Mouse (Mus musculus) embryo, embryonic 11 days (tissue): ENCODE results near the gene Syndig1.
A peak's percentile ranks its signal among the peaks of the same experiment; 100 is the strongest.

Experiments
- DNase-seq: peaks from one replicate; pipeline ENCODE4 v3.0.0-alpha.2; 2015

Gene Syndig1

GRCm38 (mm10) chr2:149877954-149878353, 48.9 kb downstream of the Syndig1 start:
- no peak for DNase-seq

- DNase-seq: no peak
Measured at GRCm38 (mm10) chr2:149887634-149888033, 58.6 kb downstream of the Syndig1 start.

DNA sequence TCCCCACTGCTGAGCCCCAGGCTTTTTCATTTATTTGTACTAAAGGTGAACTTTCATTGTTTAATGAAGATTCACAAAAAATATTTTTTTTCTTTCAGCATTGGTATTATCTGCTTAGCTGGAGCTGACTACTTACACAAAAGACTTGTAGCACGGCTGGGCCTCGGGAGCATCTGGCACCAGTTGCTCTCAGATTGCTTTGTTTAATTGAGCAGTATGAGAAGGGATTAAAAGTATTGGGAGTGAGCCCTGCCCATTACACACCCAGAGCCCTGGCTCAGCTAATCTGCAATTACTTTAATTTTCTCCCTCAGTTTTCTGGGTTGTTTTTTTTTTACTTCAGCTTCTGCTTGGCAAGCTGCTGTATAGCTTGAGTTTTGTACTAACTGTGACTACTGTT, 62.6 kb downstream of the Syndig1 start:
- DNase-seq: no peak

DNA sequence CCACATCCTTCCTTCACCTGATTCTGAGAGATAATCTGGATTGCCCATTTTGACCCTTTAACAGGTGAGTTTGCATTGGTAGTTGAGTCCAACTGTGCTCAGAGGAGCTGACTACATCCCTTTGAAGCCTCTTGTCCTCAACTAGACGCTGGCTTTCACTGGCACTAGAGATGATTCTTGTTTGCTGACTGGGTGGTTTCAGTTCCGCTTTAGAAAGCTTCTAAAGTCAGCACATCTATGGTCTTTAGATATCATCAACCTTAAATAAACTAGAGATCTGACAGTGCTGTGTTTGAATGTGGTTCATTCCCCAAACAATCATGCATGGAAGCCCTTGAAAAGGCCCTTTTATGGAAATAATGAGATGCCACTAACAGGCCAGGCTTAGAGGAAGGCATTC, 67.3 kb downstream of the Syndig1 start:
- DNase-seq: no peak

DNA sequence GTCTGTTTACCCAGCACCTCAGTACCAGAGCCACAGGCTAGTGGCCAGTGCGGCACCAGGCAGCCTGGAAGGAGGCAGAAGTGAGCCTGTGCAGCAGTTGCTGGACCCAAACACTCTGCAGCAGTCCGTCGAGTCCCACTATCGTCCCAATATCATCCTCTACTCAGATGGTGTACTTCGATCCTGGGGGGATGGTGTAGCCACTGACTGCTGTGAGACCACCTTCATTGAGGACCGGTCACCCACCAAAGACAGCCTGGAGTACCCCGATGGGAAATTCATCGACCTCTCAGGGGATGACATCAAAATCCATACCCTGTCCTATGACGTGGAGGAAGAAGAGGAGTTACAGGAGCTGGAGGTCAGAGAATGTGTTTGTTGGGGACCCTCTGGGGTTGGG, 70.6 kb downstream of the Syndig1 start:
- DNase-seq: no peak

GRCm38 (mm10) chr2:149900606-149901005, 71.6 kb downstream of the Syndig1 start:
- no peak for DNase-seq

DNA sequence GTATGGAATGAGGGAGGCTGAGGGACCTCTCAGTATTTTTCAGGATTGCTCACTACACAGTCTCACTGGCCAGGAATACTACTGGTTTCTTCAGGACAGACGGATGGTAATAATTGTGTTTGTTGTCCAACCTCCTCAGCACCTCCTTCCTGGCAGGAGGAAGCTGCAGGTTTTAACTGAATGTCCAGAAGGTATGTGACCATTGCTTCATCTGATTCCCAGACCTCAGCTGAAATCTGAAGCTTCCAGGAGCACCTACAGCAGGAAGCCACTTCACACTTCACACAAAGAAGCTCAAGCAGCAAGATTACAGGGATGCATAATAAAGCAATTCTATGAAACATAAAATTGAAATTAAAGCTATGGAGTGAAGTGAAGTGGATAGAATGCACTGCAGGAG, 75.4 kb downstream of the Syndig1 start:
- no peak for DNase-seq

GRCm38 (mm10) chr2:149906694-149907093, 77.7 kb downstream of the Syndig1 start:
- DNase-seq: no peak

DNA sequence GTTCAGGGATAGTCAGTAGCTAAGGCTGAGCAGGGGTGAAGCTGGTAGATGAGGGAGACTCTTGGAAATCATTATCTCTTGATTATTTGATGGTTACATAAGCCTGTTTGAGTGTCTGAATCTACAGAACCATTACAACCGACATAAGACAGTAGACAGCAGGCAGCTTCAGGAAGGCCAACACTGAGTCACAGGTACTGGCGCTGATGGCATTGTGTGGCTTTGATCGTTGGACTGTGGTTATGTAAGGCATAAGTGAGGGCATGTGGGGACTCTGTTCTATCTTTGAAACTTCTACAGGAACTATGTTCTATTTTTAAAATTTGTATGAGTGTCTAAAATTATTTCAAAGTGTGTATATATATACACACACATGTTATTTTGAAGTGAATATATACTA, 88.2 kb downstream of the Syndig1 start:
- no peak for DNase-seq

DNA sequence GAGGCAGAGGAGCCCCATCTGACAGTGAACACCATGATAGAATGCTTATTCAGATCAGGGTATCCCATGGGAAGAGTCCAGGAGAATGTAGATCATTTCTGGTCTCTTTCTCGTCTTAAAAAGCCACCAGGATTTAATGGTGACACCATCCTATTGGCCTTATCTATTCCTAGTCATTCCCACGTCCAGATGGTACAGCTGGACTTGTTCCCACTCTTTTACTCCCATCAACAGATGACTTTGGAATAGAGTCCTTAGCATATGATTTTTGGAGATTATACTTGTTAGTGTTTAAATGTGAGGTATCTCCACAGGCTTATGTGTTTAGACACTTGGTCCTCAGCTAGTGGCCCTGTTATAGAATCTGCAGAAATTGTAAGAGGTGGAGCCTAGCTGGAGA, 94.5 kb downstream of the Syndig1 start:
- DNase-seq: no peak

DNA sequence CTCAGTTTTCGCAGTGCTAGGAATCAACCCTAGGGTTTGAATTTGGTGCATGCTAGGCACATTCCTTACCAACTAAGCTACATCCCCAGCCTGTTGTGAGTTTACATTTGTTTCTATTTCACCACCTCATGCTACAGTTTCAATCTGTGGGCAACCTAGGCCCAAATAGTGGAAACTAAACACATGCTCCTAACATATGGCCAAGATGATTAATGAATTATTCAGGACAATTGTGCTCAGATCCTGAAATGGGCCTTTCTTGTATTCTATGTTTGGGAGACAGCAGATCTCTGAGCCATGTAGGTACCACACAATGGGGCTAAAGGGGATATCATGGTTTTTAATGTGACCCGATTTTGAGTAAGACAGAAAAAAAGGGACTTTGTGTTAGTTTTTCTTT, 96.9 kb downstream of the Syndig1 start:
- no peak for DNase-seq

- no peak for DNase-seq
Measured at GRCm38 (mm10) chr2:149927001-149927400, 98.0 kb downstream of the Syndig1 start.

GRCm38 (mm10) chr2:149927481-149927880, 98.5 kb downstream of the Syndig1 start:
- DNase-seq: no peak

DNA sequence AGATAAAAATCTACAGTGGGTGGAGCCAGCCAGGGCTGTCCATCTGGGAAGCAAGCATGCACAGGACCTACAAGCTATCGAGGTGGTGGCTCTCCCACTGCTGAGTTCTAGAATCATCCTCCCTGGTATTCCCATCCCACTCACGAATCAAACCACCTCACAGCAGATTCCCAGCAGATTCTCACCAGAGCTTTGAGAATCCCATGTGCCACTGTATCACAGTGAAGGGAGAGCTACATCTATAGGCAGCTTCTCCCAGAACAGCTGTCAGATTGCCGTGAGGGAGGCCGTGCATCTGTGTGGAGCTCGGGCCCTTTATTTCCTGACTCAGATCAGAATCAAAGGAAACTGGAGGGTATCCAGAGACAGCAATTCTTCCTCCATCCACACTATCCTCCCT, 101.0 kb downstream of the Syndig1 start:
- DNase-seq: no peak

GRCm38 (mm10) chr2:149931111-149931510, 102.1 kb downstream of the Syndig1 start:
- peak; percentile 20 for DNase-seq

DNA sequence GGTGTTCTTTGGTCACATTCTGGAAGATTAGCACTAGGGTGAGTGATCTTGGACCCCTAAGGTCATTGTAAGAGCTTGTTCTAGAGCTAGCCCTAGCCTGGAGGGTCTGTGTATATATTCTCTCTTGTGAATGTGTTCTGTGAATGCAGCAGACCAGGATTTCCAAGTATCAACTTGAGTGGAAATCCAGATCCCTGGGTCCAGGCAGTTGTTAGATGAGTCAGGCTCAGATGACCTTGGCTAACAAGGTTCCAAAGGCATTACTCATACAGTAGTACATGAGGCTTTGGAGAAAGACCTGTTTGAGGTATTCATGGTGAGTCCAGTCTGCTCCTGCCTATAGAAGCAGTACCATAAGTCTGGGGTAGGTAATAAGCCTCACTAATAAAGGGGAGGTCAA, 103.1 kb downstream of the Syndig1 start:
- DNase-seq: no peak

DNA sequence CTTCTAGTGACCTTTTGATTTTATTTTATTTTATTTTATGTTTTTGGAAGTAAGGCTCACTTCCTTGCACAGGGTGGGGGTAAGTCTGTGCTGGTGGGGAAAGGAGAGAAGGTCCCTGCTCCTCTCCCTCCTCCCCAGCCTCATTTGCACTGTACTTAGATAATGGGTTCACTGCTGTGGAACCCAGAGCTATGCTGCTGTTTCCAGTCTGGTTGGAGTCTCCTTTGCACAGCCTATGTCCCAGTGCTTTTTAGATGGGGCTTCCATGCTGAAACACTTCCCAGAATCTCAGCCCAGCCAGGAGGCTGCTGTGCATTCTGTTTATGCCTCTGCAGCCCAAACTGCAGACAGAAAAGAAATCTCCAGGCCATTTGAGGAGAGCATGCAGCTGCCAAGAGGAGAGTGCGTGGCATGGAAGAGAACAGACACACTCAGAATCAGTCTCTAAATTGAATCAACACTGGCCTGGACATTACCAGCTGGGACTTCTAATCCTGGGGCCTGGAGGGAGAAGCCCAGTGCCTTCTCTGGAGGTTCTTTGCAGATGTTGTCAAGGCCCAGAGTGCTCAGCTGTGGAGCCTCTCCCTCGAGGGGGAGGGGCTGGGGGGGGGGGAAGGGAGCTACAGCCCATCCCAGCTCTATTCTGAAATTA, 104.4 kb downstream of the Syndig1 start:
- no peak for DNase-seq

DNA sequence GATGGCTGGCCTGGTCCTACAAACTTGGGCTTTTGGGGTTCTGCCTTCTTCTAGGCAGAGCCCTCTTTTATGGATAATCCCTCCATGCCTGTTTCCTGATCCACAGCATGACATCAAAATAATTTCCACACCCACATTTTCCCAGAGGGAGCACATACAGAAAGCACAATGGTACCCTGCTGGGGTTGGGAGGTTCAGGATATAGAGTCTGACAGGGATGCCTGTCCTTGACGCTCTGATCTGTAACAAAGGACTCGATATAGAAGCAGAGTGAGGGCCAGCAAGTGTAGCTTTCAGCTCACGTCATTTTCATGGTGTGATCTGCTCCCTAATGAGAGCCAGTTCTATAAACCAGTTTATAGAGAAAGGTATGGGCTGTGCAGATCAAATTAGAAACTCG, 105.1 kb downstream of the Syndig1 start:
- no peak for DNase-seq

DNA sequence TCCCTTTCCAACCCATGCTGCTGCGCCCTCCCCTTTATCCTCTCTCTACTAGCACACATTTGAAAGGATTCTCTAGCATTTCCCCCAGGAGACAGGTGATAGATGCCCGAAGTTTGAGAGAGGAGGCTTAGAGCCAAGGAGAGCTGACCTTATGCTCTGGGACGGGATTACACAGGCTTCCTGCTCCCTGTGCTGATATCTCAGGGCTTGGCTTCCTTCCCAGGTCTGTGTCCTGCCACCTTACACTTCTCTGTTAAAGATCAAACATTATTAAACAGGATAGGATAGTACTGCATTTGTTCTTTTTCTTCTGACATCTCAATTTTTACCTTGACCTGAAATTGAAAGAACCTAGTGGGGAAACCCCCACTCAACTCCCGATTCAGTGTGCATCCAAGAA, 109.8 kb downstream of the Syndig1 start:
- DNase-seq: no peak

- DNase-seq: no peak
Measured at GRCm38 (mm10) chr2:149939586-149939985, 110.6 kb downstream of the Syndig1 start.

GRCm38 (mm10) chr2:149950641-149951040, 121.6 kb downstream of the Syndig1 start:
- no peak for DNase-seq

DNA sequence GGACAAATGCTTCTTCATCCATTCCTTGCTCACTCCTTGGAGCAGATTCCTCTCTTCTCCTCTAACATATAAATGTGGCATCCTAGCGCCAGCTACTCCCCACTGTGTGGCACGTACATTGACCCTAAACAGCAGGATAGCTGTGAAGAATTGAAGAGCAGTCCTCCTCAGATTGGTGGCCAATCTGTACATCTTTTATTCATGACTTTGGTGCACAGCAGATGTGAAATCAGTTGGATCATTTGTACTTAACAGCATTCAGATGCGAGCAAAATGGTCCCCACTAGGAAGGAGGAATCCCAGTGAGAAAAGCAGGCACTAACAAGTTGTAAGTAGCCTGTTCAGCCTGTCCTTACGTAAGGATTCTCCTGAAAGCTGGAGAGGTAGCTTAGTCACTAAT, 142.0 kb downstream of the Syndig1 start:
- peak; percentile 5 for DNase-seq

DNA sequence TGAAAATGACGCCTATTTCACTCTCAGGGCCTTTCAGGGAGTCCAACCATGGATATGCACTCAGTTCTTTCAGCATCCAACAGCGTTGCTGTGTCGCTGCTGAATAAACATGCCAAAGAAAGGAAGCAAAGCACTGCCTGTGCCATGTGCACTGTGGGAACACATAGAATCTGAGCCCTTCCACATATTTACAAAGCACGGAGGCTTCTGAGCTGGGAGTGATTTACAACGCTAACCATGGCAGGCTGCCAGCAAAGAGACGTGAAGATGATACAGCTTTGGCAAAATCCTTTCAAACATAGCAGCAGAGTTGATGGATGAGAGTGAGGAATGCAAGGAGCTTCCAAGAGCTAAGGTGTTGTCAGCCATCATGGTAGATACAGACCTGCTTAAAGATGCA, 144.6 kb downstream of the Syndig1 start:
- DNase-seq: peak; percentile 3

DNA sequence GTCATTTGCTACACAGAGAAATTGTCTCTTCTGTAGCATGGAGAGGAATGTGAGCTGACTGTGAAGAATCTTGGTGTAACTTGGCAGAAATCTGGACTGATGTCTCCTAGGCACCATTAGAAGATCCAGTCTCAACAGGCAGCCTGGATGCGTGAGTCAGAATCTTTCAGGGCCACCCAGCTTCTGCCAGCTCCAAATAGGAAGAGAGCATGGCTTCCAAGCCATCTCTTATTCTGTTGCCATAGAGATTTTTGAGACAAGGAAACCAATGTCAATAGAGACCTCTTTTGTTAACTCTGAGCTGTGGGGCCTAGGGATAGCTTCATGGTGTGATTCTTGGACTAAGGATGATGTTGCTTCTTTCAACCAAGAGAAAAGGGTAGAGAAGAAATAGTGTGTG, 151.4 kb downstream of the Syndig1 start:
- peak; percentile 4 for DNase-seq

GRCm38 (mm10) chr2:149982466-149982865, 153.5 kb downstream of the Syndig1 start:
- no peak for DNase-seq

GRCm38 (mm10) chr2:149983107-149983506, 154.1 kb downstream of the Syndig1 start:
- DNase-seq: no peak
